Mouse (Mus musculus): ENCODE results near the gene Amy2a2.
"Not testable (repeated sequence)": the region's sequence is repeated elsewhere in the genome, so short reads cannot be mapped to it uniquely, and the experiment has no call there.

Amy2a2 gene

DNA sequence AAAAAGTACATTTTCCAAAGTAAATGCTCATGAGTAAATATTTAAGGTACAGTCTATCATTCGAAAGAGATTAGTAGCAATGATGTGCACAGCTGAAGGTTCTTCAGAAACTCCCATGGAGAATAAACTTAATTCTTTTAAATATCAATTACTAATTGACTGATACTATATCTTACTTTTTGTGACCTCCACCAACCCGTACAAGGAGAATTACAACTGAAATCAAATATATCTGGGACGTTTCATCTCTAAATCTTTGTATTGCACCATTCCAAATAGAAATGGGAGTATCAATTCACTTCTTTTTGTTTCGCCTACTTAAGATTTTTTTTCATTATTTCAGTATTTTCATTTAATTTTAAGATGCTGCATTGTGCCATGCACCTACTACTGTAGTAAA is at the start of gene Amy2a2:
Amy2a2 (minus strand) TSS at position 101 of the 400 bp plus-strand sequence.
- DNase-seq (ENCODE audit: low spot score), result not testable (repeated sequence)

DNA sequence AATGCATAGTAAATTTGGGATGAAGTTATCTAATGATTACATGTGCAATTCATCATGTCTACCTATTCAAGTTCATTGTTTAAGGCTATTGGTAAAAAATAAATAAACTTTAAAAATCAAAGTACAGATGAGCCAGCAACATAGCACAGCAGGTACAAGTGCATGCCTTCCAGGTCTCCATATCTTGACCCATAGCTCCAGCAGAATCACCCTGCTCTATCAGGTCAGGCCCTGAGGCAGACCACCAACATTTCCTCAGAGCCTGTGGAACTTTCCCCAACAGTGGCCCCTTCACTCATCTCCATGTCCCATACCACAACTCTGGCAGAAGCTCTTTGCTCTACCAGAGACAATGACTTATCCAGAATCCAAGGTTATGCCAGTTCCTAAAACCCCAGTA is 11.0 kb downstream of the Amy2a2 start:
- DNase-seq (ENCODE audit: low spot score), result not testable (repeated sequence)

DNA sequence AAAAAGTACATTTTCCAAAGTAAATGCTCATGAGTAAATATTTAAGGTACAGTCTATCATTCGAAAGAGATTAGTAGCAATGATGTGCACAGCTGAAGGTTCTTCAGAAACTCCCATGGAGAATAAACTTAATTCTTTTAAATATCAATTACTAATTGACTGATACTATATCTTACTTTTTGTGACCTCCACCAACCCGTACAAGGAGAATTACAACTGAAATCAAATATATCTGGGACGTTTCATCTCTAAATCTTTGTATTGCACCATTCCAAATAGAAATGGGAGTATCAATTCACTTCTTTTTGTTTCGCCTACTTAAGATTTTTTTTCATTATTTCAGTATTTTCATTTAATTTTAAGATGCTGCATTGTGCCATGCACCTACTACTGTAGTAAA is 32.5 kb downstream of the Amy2a2 start, which contains the start of gene Amy2a3:
Amy2a3 (minus strand) TSS at position 101 of the 400 bp plus-strand sequence.
- DNase-seq (ENCODE audit: low spot score), result not testable (repeated sequence)

DNA sequence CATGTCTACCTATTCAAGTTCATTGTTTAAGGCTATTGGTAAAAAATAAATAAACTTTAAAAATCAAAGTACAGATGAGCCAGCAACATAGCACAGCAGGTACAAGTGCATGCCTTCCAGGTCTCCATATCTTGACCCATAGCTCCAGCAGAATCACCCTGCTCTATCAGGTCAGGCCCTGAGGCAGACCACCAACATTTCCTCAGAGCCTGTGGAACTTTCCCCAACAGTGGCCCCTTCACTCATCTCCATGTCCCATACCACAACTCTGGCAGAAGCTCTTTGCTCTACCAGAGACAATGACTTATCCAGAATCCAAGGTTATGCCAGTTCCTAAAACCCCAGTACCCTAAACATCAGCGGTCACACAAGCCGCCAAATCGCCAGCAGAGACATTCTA is 43.5 kb downstream of the Amy2a2 start:
- DNase-seq (ENCODE audit: low spot score), result not testable (repeated sequence)

Measured in MN1 (cell line).